Mouse (Mus musculus) small intestine, adult 2 months (tissue): Measurements from ENCODE around the gene Bod1l. TPM values are rescaled to one million over a fixed set of nuclear protein-coding genes. Genes with fewer than 3 reads are reported as not detected.

Experiments
- H3K27ac ChIP-seq: fragments of 200-500 bp; 2 replicates; pipeline ENCODE4 v1.5.1; 2012; ENCODE audit warnings: low read depth, low read length, control low read depth, inconsistent platforms; ENCODE audit not compliant: insufficient read depth
- H3K27me3 ChIP-seq: fragments of 200-500 bp; 2 replicates; pipeline ENCODE4 v1.6.1; 2012; ENCODE audit warnings: mild to moderate bottlenecking, moderate library complexity, low read length, inconsistent platforms; ENCODE audit not compliant: control insufficient read depth, insufficient read depth
- H3K36me3 ChIP-seq: fragments of 200-500 bp; 2 replicates; pipeline ENCODE4 v1.6.1; 2012; ENCODE audit warnings: mild to moderate bottlenecking, low read length, control low read depth, inconsistent platforms; ENCODE audit not compliant: control insufficient read depth, insufficient read depth
- H3K4me1 ChIP-seq: fragments of 200-500 bp; 2 replicates; pipeline ENCODE4 v1.6.1; 2012; ENCODE audit warnings: low read length, inconsistent platforms, mixed read lengths; ENCODE audit not compliant: control insufficient read depth, insufficient read depth, insufficient read length
- H3K4me3 ChIP-seq: fragments of 200-500 bp; 2 replicates; pipeline ENCODE4 v1.5.1; 2012; ENCODE audit warnings: low read depth, mild to moderate bottlenecking, control low read depth, inconsistent platforms, low read length, moderate library complexity
- CTCF ChIP-seq: fragments of 200-500 bp; IDR thresholded peaks from 2 replicates; pipeline ENCODE4 v1.5.1; 2012; ENCODE audit warnings: low read depth, mild to moderate bottlenecking, control low read depth, inconsistent platforms, low read length, moderate library complexity, mixed read lengths; ENCODE audit not compliant: insufficient replicate concordance, insufficient read length; ENCODE audit errors: extremely low read depth
- POLR2A ChIP-seq: fragments of 200-500 bp; IDR thresholded peaks from 2 replicates; pipeline ENCODE4 v1.6.1; 2012; ENCODE audit warnings: low read depth, mild to moderate bottlenecking, control low read depth, inconsistent platforms, low read length, moderate library complexity
- WGBS: fragments of 180-500 bp; shearing (Covaris S2); methylation state at CpG from one replicate; pipeline ENCODE4 v1.1.7; 2018; 5-methylcytosine and 5-hydroxymethylcytosine counted together
- polyA plus RNA-seq: library from polyadenylated mRNA; depleted of rRNA; stranded (reverse); fragments of >200 nt; gene quantifications from 2 replicates; pipeline ENCODE4 v1.2.3, GENCODE M21; 2012; rRNA removed

Bod1l gene
- polyA plus RNA-seq, result 1.6 and 4.3 TPM in 2 replicates

- H3K4me3 ChIP-seq, result peak within 1 kb of the TSS; percentile 92
- TF ChIP-seq POLR2A, result peak; percentile 51
- TF ChIP-seq CTCF, result peak; percentile 30; the same call in 1 of the 2 replicates
Observed at GRCm38 (mm10) chr5:41844147-41844529, at the start of gene Bod1l. Gene Bod1l, minus strand, starts transcription at chr5:41844315.

DNA sequence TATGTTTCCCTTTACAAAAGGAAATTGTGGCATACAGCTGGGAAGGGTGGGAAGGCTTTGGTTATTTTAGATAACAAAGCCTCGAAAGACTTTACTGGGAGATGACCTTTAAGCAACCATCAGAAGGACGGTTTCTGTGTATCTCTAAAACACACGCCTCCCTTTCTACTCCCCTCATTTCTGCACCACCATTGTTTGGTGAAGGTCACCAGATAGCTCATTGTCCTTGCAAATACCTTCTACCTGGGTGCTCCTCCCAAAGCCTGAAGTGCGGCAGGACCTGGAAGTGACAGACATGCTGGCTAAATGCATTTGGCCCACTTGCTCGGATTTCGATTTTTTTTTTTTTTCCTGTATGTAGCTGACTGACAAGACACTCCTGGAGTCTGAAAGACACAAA, 49.2 kb upstream of the Bod1l start:
- Histone ChIP-seq H3K4me1 (no peaks in the 10 kb centered on the region), H3K36me3 (no peaks in the 10 kb centered on the region), H3K27ac (no peak overlapping the region), H3K27me3 (no peaks in the 10 kb centered on the region), H3K4me3 (no peak overlapping the region)
- 33% methylated on average over 6 of the region's 6 CpGs for WGBS
- TF ChIP-seq POLR2A (no peak), CTCF (no peak)

More at GRCm38 (mm10) chr5:41844147-41844529, at the start of gene Bod1l:
- Histone ChIP-seq H3K27me3 (no peaks in the 10 kb centered on the region), H3K36me3 (no peaks in the 10 kb centered on the region), H3K27ac (peak within 1 kb of the TSS; percentile 24), H3K4me1 (peaks cover 6% of the 10 kb centered on the region; the same call in 1 of the 2 replicates)
- WGBS, result under 1% methylated on average over 37 of the region's 38 CpGs

GRCm38 (mm10) chr5:41890871-41891270, 46.8 kb upstream of the Bod1l start:
- H3K27ac ChIP-seq, result no peak overlapping the region
- WGBS, result 58% methylated on average over 5 of the region's 5 CpGs
- H3K4me1 ChIP-seq, result no peaks in the 10 kb centered on the region
- no peak overlapping the region for H3K4me3 ChIP-seq
- no peaks in the 10 kb centered on the region for H3K27me3 ChIP-seq
- no peaks in the 10 kb centered on the region for H3K36me3 ChIP-seq
- no peak for TF ChIP-seq CTCF
- TF ChIP-seq POLR2A, result no peak

GRCm38 (mm10) chr5:41889245-41889849, 45.2 kb upstream of the Bod1l start:
- TF ChIP-seq POLR2A (no peak), CTCF (no peak)
- H3K27me3 ChIP-seq, result no peaks in the 10 kb centered on the region
- H3K36me3 ChIP-seq, result no peaks in the 10 kb centered on the region
- WGBS, result 84% methylated on average over 8 of the region's 8 CpGs
- no peak overlapping the region for H3K4me3 ChIP-seq
- no peak overlapping the region for H3K27ac ChIP-seq
- no peaks in the 10 kb centered on the region for H3K4me1 ChIP-seq

GRCm38 (mm10) chr5:41888834-41889233, 44.7 kb upstream of the Bod1l start:
- H3K4me1 ChIP-seq, result no peaks in the 10 kb centered on the region

DNA sequence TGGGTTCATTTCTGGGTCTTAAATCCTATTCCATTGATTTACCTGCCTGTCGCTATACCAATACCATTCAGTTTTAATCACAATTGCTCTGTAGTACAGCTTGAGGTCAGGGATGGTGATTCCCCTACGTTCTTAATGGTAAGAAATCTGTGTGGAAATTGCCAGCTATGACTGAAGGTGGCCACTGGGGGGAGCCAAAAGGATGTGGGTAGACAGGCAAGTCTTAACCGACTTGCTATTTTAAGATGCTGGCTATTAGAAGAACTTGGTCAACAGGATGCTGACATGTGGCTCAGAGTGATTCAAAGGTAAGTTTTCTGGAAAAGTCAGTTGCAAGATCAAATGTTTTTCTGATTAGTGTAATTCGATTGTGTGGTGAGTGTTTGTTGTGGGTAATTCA, 43.6 kb upstream of the Bod1l start:
- 8% methylated on average over 4 of the region's 4 CpGs for WGBS
- Histone ChIP-seq H3K36me3 (no peaks in the 10 kb centered on the region), H3K27ac (no peak overlapping the region), H3K4me3 (no peak overlapping the region), H3K27me3 (no peaks in the 10 kb centered on the region), H3K4me1 (no peaks in the 10 kb centered on the region)
- no peak for TF ChIP-seq POLR2A
- peak; percentile 31; the same call in 1 of the 2 replicates for TF ChIP-seq CTCF

More at GRCm38 (mm10) chr5:41888834-41889233, 44.7 kb upstream of the Bod1l start:
- WGBS, result 53% methylated on average over 3 of the region's 3 CpGs
- H3K27me3 ChIP-seq, result no peaks in the 10 kb centered on the region
- no peak overlapping the region for H3K4me3 ChIP-seq
- TF ChIP-seq CTCF (no peak), POLR2A (no peak)
- H3K36me3 ChIP-seq, result no peaks in the 10 kb centered on the region
- H3K27ac ChIP-seq, result no peak overlapping the region

DNA sequence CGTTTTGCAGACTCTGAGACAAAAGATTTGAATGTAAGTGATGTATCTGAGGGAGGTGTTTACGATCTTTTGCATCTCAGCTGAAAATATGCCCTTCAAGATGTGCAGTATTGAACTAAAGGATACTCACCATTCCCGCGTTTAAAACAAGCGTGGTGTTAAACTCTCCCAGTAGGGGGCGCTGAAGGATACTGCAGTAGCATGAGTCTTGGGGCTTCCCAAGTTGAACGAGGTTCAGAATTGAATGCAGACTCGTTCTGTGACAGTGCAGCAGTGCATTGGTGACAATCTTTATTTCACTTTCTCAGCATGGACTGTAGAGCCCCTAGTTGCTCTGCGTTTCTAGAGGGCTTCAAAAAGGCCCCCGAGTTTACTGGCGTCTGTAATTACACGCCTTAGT, 40.4 kb upstream of the Bod1l start:
- Histone ChIP-seq H3K27ac (no peak overlapping the region), H3K36me3 (no peaks in the 10 kb centered on the region), H3K4me3 (no peak overlapping the region), H3K27me3 (no peaks in the 10 kb centered on the region), H3K4me1 (no peaks in the 10 kb centered on the region)
- 17% methylated on average over 12 of the region's 12 CpGs for WGBS
- TF ChIP-seq POLR2A, result no peak
- peak; percentile 29; the same call in 1 of the 2 replicates for TF ChIP-seq CTCF
